Mouse (Mus musculus) small intestine, adult 2 months (tissue): ENCODE measurements around the gene Kndc1.

Experiments
- CTCF ChIP-seq: fragments of 200-500 bp; IDR thresholded peaks from 2 replicates; pipeline ENCODE4 v1.5.1; 2012; ENCODE audit warnings: low read depth, mild to moderate bottlenecking, control low read depth, inconsistent platforms, low read length, moderate library complexity, mixed read lengths; ENCODE audit not compliant: insufficient replicate concordance, insufficient read length; ENCODE audit errors: extremely low read depth
- POLR2A ChIP-seq: fragments of 200-500 bp; IDR thresholded peaks from 2 replicates; pipeline ENCODE4 v1.6.1; 2012; ENCODE audit warnings: low read depth, mild to moderate bottlenecking, control low read depth, inconsistent platforms, low read length, moderate library complexity

DNA sequence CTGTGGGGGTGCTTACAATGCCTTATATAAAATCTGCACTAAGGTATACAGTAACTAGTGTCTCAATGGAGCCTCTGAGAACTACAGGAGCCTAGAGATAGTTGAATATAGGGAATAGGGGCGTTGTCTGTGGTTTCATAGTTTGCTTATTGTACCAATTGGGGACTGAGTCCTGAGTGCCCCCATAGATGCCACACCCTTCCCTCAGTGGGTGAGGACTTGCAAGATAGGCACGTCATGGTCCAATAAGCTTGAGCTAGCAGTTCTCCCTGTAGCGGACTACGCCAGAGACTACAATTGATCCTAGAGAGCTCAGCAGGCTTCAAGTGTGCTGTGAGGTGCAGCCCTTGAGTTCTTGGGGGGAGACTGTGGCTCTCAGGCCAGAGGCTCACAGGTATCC lies 61.0 kb downstream of the Kndc1 start:
- no peak for TF ChIP-seq POLR2A
- no peak for TF ChIP-seq CTCF
